Mouse (Mus musculus): Measurements from ENCODE around the gene Nlgn1.

GRCm38 (mm10) chr3:25781651-25782050, 550.6 kb downstream of the Nlgn1 start:
- TF ChIP-seq CTCF (IDR thresholded peaks at IDR 0.05) (no peak), EP300 (IDR thresholded peaks at IDR 0.05) (no peak)

Data from lung, postnatal 0 days (tissue).